Mouse (Mus musculus): ENCODE results near the gene Gm6588.

DNA sequence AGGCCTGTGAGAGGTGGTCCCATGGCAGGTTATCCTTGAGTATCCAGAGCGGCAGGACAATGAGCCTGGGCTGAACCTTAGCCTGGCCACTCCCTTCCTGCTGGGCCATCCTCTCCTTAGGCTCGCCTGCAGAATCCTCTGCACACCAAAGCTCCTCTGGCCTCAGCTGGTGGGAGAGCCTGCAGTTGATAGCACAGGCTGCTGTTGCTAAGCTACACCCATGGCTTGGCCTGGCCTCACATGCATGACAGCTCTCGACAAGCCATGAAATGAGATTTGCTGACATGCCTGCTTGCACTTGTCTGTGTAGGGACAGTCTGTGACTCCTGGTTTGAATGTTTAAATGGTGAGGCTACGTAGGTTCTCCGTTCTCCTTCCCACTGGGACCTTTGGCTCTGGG lies 32.6 kb upstream of the Gm6588 start:
- TF ChIP-seq POLR2A (IDR thresholded peaks at IDR 0.05; ENCODE audit: extremely low read depth, insufficient read depth, low read length) (no peak), CTCF (IDR thresholded peaks at IDR 0.05; ENCODE audit: extremely low read depth, insufficient read depth, low read length) (no peak)
